Mouse (Mus musculus) naive thymus-derived CD4-positive, alpha-beta T cell, adult 5 months (primary cell): ENCODE data around the gene Scarf2. TPM values are rescaled to one million over a fixed set of nuclear protein-coding genes. Genes with fewer than 3 reads are reported as not detected.

Experiments used
- polyA plus RNA-seq: library from polyadenylated mRNA; unstranded; fragments of 100-300 nt; shearing (Covaris generic); gene quantifications from one replicate; pipeline ENCODE4 v1.2.1, GENCODE M21; 2017

The Scarf2 gene
- polyA plus RNA-seq, result not detected

DNA sequence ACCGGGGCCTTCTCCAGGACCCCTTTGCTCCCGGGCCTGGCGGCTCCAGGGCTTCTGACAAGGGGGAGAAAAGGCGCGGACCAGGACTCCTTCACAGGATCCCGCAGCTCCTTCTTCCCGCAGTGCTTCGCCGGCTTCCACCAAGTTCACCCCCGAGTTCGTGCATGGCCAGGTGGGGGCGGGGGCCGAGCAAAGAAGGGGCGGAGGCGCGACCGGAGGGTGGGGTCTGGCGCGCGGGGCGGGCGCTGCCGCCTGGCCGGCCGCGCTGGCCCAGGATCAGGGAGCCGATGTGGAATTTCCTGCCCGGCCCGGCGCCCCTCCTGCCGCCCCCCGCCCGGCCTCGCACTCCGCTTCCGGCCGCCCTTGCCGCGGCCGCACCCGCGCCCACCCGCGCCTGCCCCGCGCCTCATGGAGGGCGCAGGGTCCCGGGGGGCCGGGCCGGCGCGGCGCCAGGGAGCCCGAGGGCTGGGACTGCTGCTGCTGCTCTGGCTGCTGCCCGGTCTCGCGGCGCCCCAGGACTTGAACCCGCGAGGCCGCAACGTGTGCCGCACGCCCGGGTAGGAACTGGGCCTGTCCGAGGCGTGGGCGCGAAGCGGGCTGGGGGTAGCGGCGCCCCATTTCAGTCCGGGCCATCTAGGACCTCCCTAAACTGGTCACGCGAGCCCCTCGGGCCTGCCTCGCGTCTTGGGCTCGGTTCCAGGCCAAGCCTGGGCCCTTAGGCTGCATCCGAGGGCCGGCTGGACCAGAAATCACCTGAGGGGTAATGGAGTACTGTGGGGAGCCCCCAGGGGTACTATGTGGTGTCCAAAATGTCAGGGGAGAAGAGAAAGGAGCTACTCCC lies at the start of gene Scarf2:
Gene Scarf2, plus strand, starts transcription at position 312 of the 841 bp plus-strand sequence.

DNA sequence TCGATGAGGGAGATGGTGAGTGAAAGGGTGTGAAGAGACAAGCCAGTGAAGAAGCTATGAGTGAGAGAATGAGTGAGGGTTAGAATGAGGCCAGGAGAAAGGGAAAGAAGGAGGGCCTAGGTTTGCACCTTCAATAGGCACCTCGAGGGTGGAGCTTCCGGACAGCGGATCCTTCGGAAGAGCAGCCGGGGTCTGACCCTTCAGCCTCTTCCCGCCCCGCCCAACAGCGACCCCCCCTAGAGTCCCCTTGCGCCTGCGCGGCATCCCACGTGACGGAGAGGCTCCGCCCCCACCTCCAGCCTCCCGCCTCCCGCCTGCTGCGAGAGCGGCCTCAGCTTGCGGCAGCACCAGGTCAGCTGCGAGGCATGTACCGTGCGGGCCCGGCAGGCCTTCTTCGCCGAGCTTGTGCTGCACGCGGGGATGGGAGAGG lies 37.7 kb upstream of the Scarf2 start, which contains the start of gene Klhl22:
Gene Klhl22, plus strand, starts transcription at position 275 of the 430 bp plus-strand sequence.

DNA sequence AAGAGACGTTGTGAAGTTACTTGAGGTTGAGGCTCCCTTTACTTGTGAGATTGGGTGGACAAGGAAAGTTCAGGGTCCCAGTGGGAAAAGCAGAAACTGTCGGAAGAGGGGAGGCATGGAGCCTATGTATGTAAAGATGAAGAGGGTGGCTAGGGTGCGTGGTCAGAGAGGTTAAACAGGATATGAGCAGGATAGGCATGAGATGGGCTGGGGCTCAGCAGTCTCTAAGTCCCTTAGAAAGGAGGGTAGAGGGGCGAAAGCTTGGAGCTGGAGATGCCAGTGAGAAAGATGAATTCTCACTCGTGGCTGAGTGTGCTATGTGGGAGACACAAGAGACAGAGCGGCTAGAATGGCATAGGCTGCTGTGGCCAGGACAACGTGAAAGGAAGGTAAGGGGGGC lies 35.7 kb downstream of the Scarf2 start, which contains the start of gene B830017H08Rik:
Gene B830017H08Rik, plus strand, starts transcription at position 301 of the 400 bp plus-strand sequence.

DNA sequence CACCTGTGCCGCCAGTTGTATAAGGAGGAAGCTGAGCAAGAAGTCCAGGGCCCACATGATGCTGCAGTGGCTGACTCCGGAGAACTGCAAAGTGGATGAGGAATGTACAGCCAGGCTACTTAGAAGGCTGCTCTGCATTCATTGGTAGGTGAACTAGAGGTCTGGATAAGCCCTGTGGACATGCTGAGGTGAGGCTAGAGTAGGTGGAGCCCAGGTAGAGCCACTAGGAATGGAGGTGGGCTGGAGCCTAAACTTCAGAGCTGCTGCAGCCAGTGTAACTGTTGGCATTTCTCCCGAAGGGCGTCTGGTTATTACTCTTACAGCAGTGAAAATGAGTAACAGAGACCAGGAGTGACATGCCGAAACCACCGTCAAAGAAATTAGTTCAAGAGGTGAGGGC lies 41.0 kb downstream of the Scarf2 start, which contains the start of gene Car15:
Gene Car15, minus strand, starts transcription at position 314 of the 400 bp plus-strand sequence.

Other genes starting within 250 kb of the Scarf2 start
- not detected for gene Lrrc74b, start 236.0 kb upstream of the Scarf2 start, polyA plus RNA-seq
- not detected for gene P2rx6, start 235.4 kb upstream of the Scarf2 start, polyA plus RNA-seq
- gene Slc7a4, start 214.1 kb upstream of the Scarf2 start, polyA plus RNA-seq, result 1.6 TPM
- gene Smpd4, start 177.9 kb upstream of the Scarf2 start, polyA plus RNA-seq, result 19.5 TPM
- gene Ccdc74a, start 150.8 kb upstream of the Scarf2 start, polyA plus RNA-seq, result not detected
- gene Med15, start 64.4 kb upstream of the Scarf2 start, polyA plus RNA-seq, result 129 TPM
- 18.9 TPM for gene Klhl22, start 37.7 kb upstream of the Scarf2 start, polyA plus RNA-seq
- not detected for gene B830017H08Rik, start 35.8 kb downstream of the Scarf2 start, polyA plus RNA-seq
- gene Car15, start 41.1 kb downstream of the Scarf2 start, polyA plus RNA-seq, result 3.7 TPM
- gene Gm20518, start 94.4 kb downstream of the Scarf2 start, polyA plus RNA-seq, result 0.98 TPM
- gene Tssk1, start 96.9 kb downstream of the Scarf2 start, polyA plus RNA-seq, result not detected
- gene Dgcr2, start 101.3 kb downstream of the Scarf2 start, polyA plus RNA-seq, result 59.7 TPM
- gene Tssk2, start 101.4 kb downstream of the Scarf2 start, polyA plus RNA-seq, result 0.25 TPM
- gene Ess2, start 114.1 kb downstream of the Scarf2 start, polyA plus RNA-seq, result 82.3 TPM
- not detected for gene Gsc2, start 117.8 kb downstream of the Scarf2 start, polyA plus RNA-seq
- gene Slc25a1, start 130.9 kb downstream of the Scarf2 start, polyA plus RNA-seq, result 25.6 TPM
- not detected for gene Vpreb2, start 183.1 kb downstream of the Scarf2 start, polyA plus RNA-seq